Mouse (Mus musculus) T-helper 17 cell (primary cell): ENCODE results near the gene Erbin.

Experiments used
- in situ Hi-C, 2 experiments: fragments of 300-600 bp; cut with MboI, MseI; formaldehyde crosslinking; loops; 1 replicate in 1 of 2; 2 replicates in 1 of 2; pipeline ENCODE4 v1.15.1; 2025; ENCODE audit warnings: high pct_unique_total_duplicates in 2 of 2

Gene Erbin

DNA sequence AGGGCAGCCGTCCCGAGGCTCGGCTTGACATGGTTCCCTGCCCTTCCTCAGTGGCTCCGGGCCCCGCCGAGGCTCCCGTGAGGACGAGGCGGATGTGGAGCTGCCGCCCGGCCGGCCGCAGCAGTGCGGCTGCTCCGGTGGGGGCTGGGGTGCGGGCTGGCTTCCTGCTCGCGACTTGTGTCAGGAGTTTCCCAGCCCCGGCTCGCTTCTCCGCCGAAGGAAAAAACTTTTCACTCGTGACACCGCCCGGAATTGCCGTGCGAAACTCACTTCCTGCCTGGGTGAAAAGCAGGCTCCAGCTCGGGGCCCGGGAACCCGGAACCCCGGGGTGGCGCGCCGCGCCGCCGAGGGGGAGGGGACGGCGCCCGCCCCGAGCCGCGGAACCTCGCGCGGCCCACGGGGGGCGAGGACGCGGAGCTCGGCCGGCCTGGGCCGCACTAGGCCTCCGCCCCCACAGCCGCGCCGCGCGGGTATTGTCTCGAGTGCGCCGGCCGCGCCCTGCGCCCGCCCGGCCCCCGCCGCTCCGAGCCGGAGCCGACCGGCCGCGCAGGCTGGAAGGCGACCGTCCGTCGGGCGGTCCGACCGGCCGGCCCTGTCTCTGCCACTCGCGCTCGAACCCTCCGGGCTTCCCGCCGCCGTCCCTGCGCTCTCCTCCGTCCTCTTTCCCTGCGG is at the start of gene Erbin:
Gene Erbin (minus strand): TSS at position 254 of the 672 bp plus-strand sequence.
- in situ Hi-C loops, result no loop called here

DNA sequence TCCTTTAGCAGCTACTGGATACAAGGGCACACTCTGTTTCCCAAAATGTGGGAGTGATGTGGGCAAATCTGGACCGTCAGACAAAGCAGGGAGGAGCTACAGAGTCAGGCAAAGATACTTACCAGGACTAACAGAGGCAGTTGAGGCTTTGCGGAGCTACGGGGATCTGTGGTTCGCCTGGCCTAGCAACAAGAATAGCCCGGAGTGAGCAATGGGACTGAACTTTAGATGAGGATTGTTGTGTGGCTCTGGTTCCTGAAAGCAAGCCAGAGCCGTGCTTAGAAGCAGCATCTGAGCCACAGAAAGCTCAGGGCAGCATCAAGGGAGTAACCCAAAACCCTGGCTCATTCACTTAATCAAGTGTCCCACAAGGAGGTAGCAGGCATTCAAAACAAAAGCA is 49.6 kb upstream of the Erbin start:
- in situ Hi-C loops, result loop anchor here in 1 of 2 experiments (5.0 kb wide), 1 partner anchor 73 kb away; no protein-coding TSS in a partner anchor

- in situ Hi-C loops, result no loop called here
Measured at GRCm38 (mm10) chr13:103967987-103968386, 47.7 kb upstream of the Erbin start.

DNA sequence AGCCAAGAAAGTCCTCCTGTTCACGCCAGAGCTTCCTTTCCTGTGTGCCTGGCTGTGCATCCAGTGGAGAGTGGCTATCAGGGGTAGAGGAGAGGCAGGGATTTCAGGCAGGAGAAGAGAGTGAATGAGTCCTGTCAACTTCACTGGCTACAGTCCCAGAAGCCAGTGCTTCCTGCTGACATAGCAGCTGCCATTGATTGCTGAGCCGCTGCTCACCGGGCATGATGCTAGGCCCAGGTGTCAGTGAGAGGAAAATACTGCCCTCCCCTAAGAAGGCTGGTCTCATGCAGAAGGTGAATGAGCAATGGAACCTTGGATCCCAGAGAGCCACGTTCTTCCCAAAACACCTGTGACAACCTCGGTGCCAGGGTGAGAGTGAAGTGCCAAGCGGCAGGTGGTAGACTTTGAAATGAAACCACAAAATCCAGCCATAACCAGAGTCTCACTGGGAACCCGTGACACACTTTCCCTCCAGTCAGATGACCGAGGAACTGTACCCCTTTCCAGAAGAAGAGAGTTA is 46.4 kb upstream of the Erbin start:
- in situ Hi-C loops, result no loop called here

- in situ Hi-C loops, result no loop called here
Measured at GRCm38 (mm10) chr13:103965187-103965586, 44.9 kb upstream of the Erbin start.

GRCm38 (mm10) chr13:103963094-103963493 is 42.8 kb upstream of the Erbin start:
- in situ Hi-C loops, result no loop called here

DNA sequence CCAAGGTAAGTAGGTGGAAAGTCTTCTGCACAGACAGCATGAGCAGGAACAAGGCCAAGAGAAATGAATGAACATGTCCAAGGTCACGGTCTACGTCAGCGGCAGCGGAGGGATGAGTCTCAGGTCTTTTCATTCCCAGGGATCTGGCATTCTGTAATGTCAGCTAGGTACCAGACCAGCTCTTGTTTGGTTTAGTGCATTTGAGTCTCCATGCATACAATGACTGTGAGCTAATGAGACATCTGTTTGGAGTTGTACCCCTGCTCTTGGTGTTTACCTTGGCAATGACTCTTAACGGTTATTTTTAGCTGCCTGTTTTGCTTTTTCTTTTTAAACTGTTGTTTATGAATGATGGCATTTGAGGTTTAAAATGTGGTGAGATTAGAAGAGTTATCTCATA is 39.5 kb upstream of the Erbin start:
- in situ Hi-C loops, result no loop called here

GRCm38 (mm10) chr13:103958607-103959123 is 38.4 kb upstream of the Erbin start:
- in situ Hi-C loops, result no loop called here

GRCm38 (mm10) chr13:103957175-103957940 is 37.0 kb upstream of the Erbin start:
- in situ Hi-C loops, result no loop called here

DNA sequence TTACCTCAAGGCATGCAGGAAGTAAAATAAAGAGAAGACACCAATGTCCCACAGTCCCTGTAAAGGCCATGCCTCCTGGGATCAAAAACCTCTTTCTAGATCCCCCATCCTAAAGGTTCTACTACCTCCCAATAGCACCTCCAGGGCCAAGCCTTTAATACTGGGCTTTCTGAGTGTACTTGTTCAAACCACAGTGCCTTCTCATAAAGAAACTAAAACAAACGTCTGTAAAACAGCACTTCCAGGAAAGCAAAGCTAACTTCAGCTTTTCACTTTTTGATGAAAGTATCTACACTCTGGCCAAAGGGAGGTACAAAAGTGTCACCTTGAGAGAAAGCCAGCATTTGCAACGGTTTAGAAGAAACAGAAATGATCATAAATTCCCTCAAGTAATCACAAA is 35.3 kb upstream of the Erbin start:
- in situ Hi-C loops, result no loop called here

GRCm38 (mm10) chr13:103951393-103951792 is 31.1 kb upstream of the Erbin start:
- in situ Hi-C loops, result no loop called here

DNA sequence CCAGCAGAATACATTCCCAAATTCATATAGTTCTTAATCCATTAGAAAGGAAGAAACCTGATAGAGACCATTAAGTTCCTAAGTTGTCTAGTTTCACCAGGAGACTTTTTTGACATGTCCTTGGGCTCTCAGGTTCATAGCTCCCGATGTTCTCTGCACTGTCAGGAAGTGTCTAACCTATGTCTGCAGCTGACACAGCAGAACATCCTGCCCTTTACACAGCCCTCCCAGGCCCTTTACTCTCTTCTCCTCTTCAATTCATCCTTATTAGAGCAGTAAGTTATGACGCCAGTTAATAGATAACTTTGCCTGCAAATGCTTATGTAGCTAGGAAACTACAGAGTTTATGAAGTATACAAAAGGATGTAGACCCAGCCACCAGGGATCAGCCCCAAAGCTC is 20.5 kb upstream of the Erbin start:
- in situ Hi-C loops, result no loop called here

- in situ Hi-C loops, result no loop called here
Measured at GRCm38 (mm10) chr13:103924586-103924985, 4.3 kb upstream of the Erbin start.

DNA sequence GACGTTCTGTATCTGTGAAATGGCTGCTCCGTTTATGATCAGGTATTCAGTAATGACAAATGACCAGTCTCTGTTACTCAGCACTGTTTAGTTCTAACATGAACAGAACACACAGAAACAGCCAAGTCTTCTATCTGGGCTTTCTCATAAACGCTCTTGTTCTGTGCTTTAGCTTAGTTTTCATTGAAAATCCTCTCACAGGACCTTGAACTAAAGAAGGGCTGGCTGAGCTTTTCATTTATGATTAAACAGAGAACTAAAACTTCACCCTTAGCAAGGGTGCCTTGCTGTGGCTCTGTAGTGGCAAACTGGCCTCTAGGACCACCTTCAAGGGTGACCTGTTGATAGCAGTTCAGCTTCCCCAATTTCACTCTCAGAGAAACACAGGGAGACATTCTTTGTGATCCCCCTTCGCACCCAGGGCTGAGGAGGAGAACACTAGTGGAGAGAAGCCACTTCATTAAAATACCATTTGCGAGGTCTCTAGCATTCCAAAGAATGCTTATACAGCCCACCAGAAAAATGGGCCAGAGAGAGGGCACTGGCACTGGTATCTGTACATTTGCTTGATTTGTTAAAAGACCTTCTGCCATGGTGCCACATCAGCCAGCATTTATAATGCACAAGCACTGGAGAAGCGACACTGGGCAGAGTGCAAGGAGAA is 3.2 kb upstream of the Erbin start:
- in situ Hi-C loops, result no loop called here

- in situ Hi-C loops, result no loop called here
Measured at GRCm38 (mm10) chr13:103921831-103922380, 1.6 kb upstream of the Erbin start.

GRCm38 (mm10) chr13:103920933-103921830 is 868 bp upstream of the Erbin start:
- in situ Hi-C loops, result no loop called here

GRCm38 (mm10) chr13:103919956-103920260 is 406 bp downstream of the Erbin start:
- in situ Hi-C loops, result no loop called here

- in situ Hi-C loops, result no loop called here
Measured at GRCm38 (mm10) chr13:103919234-103919955, 919 bp downstream of the Erbin start.

DNA sequence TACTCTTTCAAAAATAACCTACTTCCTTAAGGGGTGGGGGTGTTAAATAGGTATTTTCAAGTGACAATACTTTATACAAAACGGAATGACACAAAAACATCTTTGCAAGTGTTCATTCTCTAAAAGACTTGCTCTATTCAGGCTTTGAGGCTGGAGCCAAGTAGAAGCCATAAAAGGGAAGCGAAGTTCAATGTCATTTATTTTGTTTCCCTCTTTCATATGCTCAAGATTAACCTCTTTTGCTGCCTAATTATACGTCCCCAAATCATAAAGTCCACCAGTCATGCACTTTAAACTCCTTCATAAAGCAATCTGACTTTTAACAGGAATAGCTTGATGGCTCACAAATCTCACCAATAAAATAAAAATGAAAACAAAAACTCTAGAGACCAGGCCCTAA is 1.9 kb downstream of the Erbin start:
- in situ Hi-C loops, result no loop called here

- in situ Hi-C loops, result no loop called here
Measured at GRCm38 (mm10) chr13:103914114-103914736, 6.1 kb downstream of the Erbin start.
